Mouse (Mus musculus) liver, embryonic 14.5 days (tissue): ENCODE measurements around the gene Zmat3.

Source experiments
- CTCF ChIP-seq: IDR thresholded peaks from 2 replicates; pipeline ENCODE4 v1.5.1; 2016; ENCODE audit warnings: antibody characterized with exemption, low read depth, control low read depth
- EP300 ChIP-seq: IDR thresholded peaks from 2 replicates; pipeline ENCODE4 v1.6.1; 2016; ENCODE audit warnings: antibody characterized with exemption, low read depth

- TF ChIP-seq CTCF = no peak
- no peak for TF ChIP-seq EP300
These were observed 20.6 kb downstream of the Zmat3 start for GRCm38 (mm10) chr3:32345249-32345648.
